Mouse (Mus musculus) adrenal gland (tissue): Measurements from ENCODE around the gene Tnik.

ENCODE experiments used
- intact Hi-C: fragments of 180-260 bp; cut with DNase I; formaldehyde crosslinking; loops from one replicate; pipeline ENCODE4 v1.15.1; 2025
- long read RNA-seq, 2 experiments: library from polyadenylated mRNA; unstranded; transcript quantifications; one replicate each; pipeline ENCODE4 v2.0.0; 2020; ENCODE audit warnings: borderline replicate concordance in 1 of 2; ENCODE audit not compliant: insufficient replicate concordance in 1 of 2

The Tnik gene
- long read RNA-seq, experiment 1, partial matches to known transcripts = 0 of 3 reads
- long read RNA-seq, experiment 1, other reads (novel, unspliced or antisense) = 1 of 3 reads
- long read RNA-seq, experiment 2, partial matches to known transcripts = 0 of 5 reads
- long read RNA-seq, experiment 2, other reads (novel, unspliced or antisense) = 4 of 5 reads

DNA sequence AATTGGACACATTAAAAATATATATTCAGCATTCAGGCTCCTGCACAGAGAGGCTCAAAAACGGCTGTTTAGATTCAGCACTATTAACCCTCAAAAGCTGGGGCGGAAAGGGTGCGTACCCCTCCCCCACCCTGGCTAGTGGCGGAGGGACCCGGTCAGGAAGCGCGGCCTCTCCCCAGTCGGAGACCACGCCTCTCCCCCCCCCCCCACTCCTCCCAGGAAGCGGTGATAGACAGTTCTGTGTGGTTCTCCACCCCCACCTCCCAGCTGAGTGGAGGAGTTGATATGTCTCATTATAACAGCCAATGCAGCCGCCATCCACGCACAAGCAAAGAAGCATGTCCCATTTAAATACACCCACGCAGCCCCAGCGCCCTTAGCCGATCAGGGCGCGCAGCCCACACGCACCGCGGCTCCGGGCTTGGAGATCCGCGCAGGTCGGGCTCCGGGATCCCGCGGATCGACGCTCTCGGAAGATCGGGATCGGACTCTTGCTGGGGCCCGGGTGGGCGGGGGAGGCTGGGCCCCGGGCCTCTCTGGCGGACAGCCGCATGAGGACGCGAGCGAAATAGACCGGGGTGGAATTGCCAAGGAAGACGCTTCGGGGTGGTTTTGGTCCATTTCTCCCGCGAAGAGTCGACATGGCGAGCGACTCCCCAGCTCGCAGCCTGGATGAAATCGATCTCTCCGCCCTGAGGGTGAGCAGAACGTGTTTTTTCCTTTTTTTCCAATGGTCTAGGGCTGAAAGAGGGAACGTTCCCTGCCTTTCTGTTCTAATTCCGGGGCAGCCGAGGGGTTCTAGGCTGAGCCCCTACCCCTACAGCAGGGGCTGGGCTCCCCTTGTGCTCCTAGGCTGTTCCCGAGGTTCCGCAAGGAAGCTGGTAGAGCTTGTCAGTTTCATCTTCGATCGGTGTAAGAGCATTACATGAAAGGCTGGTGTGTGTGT lies at the start of gene Tnik:
Gene Tnik, plus strand, starts transcription at position 213 of the 946 bp plus-strand sequence.
- intact Hi-C loops = loop anchor here (10.0 kb wide), 2 partner anchors 98 to 282 kb away; no protein-coding TSS in a partner anchor

GRCm38 (mm10) chr3:28214886-28215311 lies 48.1 kb upstream of the Tnik start:
- intact Hi-C loops = no loop called here

DNA sequence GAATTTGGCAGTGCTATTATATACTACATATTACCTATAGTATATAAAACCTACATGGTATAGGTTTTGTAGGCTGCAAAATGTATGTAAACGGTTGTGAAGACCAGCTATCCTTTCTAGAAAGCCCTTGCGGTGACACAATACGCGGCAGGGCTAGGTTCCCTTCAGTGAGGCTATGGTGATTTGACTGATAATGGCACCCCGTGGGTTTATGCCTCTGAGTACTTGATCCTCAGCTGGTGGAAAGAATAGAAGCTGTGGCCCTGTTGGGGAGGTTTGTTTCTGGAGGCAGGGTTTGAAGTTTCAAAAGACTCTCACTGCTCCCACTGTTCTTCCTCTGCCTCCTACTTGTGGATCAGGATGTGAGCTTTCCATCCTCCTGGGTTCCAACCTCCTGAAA lies 46.0 kb upstream of the Tnik start:
- intact Hi-C loops = no loop called here

GRCm38 (mm10) chr3:28219533-28219932 lies 43.5 kb upstream of the Tnik start:
- intact Hi-C loops = no loop called here

DNA sequence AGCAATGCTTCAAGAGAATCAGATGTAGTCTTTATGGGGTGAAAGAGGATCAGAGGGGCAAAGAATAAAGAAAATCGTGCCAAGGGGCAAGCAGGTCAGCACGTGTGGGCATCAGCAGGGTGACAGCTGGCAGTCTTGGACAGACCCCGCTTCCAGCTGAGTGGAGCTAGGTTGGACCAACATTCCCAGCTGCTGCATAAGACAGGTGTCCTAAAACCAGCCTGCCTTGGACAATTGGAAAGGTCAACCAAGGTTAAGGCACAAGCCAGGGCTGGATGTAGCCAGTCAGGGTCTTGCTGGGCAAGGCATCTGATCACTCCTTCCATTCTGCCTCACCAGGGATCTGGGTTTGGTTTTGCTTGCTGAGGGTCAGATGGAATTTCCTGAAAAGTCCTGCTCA lies 43.0 kb upstream of the Tnik start:
- intact Hi-C loops = no loop called here

GRCm38 (mm10) chr3:28224437-28225356 lies 38.3 kb upstream of the Tnik start:
- intact Hi-C loops = no loop called here

DNA sequence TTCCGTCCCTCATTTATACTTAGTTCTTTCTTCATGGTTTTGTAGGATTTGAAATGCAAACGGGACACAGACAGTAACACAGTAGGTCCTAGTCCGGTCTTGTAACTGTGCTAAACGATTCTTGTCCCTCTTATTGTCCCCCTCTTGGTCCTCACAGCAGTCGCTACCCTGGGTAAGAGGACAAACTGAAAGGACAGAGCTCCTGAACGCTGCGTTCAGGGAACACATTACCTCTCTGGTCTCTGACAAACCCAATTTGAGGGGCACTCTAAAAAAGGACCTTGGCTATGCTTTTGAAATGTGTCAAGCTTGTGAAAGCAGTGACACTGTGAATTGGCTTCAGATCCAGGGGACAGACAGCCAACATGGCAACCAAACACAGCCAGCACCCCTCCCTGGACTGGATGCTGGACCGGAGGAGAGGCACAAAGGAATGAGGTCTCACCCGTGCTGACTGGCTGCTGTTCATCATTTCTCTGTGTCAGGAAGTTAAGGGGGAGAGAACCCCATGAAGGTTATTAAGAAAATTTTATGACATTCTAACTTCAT lies 37.6 kb upstream of the Tnik start:
- intact Hi-C loops = no loop called here

- intact Hi-C loops = no loop called here
These were observed 36.8 kb upstream of the Tnik start for GRCm38 (mm10) chr3:28226181-28226580.

DNA sequence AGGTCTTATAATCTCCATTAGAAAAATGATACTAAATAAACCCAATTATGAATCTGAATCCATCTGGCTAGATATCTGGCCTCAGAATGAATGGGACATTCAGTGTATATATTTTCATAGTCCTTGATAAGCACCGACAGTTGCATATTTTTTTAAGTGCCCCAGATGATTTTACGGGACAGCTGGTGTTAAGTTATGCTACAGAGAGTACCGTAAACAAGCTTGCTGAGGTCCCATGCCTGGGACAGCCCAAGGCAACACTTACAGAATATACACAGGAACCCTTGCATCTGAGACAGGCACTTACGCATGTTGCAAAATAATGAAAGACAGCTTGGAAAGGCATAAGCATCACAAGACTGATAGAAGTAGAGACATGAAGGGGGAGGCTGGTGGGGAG lies 34.1 kb upstream of the Tnik start:
- intact Hi-C loops = no loop called here

DNA sequence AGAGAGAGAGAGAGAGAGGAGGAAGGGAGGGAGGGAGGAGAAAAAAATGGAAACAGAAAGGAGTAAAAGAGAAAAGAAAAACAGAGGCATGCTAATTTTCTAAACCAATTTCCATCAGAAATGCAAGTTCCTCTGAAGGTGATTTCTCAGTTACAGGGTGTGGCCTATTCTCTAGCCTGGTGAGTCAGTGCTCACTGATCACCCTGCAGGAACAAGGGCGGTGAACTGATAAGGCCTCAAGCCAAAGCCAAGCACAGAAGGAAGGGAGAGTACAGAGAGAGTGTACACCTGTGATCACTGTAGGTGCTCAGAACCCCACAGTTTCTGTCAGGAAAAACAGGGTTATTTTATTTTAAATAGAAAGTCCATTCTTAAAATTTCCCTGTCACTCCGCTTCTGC lies 33.5 kb upstream of the Tnik start:
- intact Hi-C loops = no loop called here

DNA sequence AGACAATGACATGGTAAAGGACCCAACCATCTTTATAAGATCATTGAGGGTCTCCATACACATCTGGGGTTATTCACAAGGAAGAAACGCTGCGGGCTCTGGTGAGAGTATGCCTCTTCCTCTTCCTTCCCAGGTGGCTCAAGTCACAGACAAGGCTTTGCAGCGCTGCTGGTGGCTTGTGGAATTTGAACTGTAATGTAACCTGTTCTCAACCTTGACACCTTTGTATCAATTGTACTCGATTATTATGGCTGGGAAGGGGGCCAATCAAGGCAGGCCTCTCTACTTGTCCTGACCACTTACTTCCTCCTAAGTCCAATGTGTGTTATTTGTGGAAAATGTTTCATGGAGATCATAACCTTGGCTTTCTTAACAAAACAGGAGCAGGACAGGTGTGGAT lies 30.1 kb upstream of the Tnik start:
- intact Hi-C loops = no loop called here

- intact Hi-C loops = no loop called here
These were observed 28.8 kb upstream of the Tnik start for GRCm38 (mm10) chr3:28234179-28234578.

GRCm38 (mm10) chr3:28236689-28237088 lies 26.3 kb upstream of the Tnik start:
- intact Hi-C loops = no loop called here

GRCm38 (mm10) chr3:28238136-28238535 lies 24.9 kb upstream of the Tnik start:
- intact Hi-C loops = no loop called here

DNA sequence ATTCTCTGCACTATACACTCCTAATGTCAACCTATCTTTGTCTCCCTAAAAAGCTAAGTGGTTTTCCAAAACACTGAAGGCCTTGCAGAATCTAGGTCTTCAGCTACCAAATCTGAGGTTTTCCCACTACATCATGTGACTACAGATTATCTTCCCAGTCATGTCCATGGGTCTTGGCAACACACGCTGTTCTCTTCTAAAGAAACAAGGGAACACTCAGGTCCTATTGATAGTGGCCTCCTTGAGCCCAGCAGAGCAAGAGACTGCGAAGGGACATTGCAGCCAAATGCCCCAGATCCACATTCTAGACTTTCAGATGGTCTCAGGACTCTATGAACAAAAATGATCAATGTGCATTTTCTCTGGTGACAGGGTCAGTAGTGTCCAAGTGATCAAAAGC lies 20.5 kb upstream of the Tnik start:
- intact Hi-C loops = no loop called here

GRCm38 (mm10) chr3:28244244-28244890 lies 18.6 kb upstream of the Tnik start:
- intact Hi-C loops = no loop called here

DNA sequence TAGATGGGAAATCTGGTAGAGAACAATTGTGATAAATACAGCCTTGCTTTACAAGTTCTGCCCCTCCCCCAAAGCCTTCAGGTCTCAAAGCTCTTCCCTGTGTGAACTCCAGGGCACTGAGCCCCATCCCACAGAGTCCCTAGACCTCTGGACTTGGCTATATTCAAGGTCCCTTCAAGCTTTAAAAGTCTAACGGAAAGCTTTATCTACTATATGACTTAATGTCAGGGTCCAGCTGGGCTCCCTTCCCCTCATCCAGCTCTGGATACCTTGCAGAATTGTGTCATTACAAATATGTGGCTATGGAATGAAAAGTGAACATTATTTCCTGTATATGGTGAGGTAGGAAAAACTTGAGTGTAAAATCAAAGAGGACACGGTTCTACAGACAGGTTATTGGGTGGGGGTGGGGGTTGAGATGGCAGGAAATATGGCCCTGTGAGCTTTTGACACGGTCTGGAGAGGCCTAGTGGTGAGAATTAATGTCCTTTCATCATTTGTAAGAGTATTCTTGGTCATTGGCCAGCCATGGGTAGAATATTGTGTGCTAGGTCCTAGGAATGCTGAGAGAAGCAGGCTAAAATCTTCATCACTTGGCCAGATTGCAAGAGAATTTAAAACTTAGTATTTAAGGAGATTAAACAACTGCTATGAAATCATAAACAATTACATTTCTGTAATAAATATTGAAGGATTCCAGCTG lies 14.6 kb upstream of the Tnik start:
- intact Hi-C loops = no loop called here

DNA sequence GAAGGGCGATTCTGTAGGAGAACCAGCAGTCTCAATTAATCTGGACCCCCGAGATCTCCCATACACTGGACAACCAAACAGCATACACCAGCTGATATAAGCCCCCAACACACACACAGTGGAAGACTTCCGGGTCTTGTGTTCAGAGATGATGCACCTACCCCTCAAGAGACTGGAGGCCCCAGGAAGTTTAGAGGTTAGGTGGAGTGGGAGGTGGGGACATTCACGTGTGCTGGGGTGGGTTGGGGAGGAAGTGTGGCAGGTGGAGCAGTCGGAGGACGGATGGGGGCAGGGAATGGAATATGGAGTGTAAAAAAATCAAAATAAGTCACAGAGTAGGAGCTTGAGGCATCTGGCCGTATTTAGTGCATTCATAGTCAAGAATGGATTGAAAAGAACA lies 7.3 kb upstream of the Tnik start:
- intact Hi-C loops = no loop called here

DNA sequence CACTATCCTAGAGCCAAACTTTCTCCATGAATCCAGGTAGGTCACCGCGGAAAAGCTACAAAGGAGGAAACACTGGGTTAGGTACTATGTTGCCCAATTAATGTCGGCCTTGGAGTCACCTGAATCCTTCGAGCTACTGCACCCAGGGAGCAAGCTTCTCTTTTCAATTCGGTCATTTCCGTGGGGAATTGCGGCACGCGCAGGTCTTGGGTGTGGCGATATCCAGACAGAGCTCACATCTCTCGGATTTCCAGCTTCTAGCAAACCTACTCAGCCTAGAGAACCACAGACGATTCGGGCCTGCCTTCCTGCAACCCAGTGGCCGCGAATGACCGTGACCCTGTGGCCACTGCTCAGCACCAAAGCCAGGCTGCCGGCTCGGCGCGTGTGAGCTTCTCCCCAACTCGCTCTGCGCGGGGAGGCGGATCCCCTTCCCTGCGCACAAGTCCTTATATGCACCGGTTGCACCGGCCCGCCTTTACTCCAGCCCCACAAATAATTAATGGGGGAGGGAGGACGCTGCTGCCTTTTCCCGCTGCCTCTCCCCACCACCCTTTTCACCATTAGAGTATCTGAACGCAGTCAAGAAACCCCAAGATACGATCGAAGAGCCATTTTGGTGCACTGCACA lies 528 bp upstream of the Tnik start:
- intact Hi-C loops = loop anchor here (10.0 kb wide), 2 partner anchors 98 to 282 kb away; no protein-coding TSS in a partner anchor
